Mouse (Mus musculus) MEL (cell line): ENCODE measurements at regions not wholly inside any gene's neighbourhood (a gene's known extent, or its start where the extent isn't known, plus 50 kb on each side); places are given as distances from the start of the nearest gene placed in this dataset.

Experiments
- DNase-seq: peaks from one replicate; pipeline ENCODE4 v3.0.0; 2011; ENCODE audit warnings: low read depth, low spot score
- H3K27ac ChIP-seq: 2 replicates; pipeline ENCODE4 v1.5.1; 2012; ENCODE audit warnings: low read depth, mild to moderate bottlenecking, control low read depth, low read length, moderate library complexity; ENCODE audit not compliant: control insufficient read depth
- H3K27me3 ChIP-seq, 2 experiments: fragments of 150-350 bp in 1 of 2; sonication (generic) in 1 of 2; 2 replicates each; pipeline ENCODE4 v1.6.1; 2012; ENCODE audit warnings: low read length in 2 of 2, mild to moderate bottlenecking in 2 of 2, improper control_type of control experiment in 1 of 2, moderate library complexity in 1 of 2; ENCODE audit not compliant: insufficient read depth in 2 of 2, control insufficient read depth in 1 of 2
- H3K36me3 ChIP-seq, 2 experiments: 2 replicates each; pipeline ENCODE4 v1.6.1; 2012 to 2014; ENCODE audit warnings: low read length in 2 of 2, improper control_type of control experiment in 1 of 2, inconsistent platforms in 1 of 2, mild to moderate bottlenecking in 1 of 2; ENCODE audit not compliant: insufficient read depth in 2 of 2, control insufficient read depth in 1 of 2
- H3K4me1 ChIP-seq, 2 experiments: fragments of 150-350 bp in 1 of 2; sonication (generic) in 1 of 2; 2 replicates each; pipeline ENCODE4 v1.6.1; 2012; ENCODE audit warnings: low read length in 2 of 2, improper control_type of control experiment in 1 of 2, mild to moderate bottlenecking in 1 of 2; ENCODE audit not compliant: insufficient read depth in 2 of 2, control insufficient read depth in 1 of 2
- H3K4me3 ChIP-seq, 2 experiments: fragments of 150-350 bp in 1 of 2; sonication (generic) in 1 of 2; 2 replicates each; pipeline ENCODE4 v1.5.1; 2012; ENCODE audit warnings: low read depth in 2 of 2, low read length in 2 of 2, mild to moderate bottlenecking in 2 of 2, moderate library complexity in 2 of 2, control low read depth in 1 of 2, improper control_type of control experiment in 1 of 2; ENCODE audit not compliant: control insufficient read depth in 1 of 2, insufficient read depth in 1 of 2
- H3K79me2 ChIP-seq: 2 replicates; pipeline ENCODE4 v1.6.1; 2012; ENCODE audit warnings: mild to moderate bottlenecking, low read length, moderate library complexity; ENCODE audit not compliant: control insufficient read depth, poor library complexity, insufficient read depth
- H3K9ac ChIP-seq: 2 replicates; pipeline ENCODE4 v1.6.1; 2012; ENCODE audit warnings: low read depth, mild to moderate bottlenecking, control low read depth, low read length, moderate library complexity; ENCODE audit not compliant: control insufficient read depth, poor library complexity, severe bottlenecking
- H3K9me3 ChIP-seq: fragments of 150-350 bp; sonication (generic); replicated peaks from 2 replicates; pipeline ENCODE4 v1.6.1; 2012; ENCODE audit warnings: mild to moderate bottlenecking, low read length, improper control_type of control experiment, moderate library complexity; ENCODE audit not compliant: insufficient read depth
- BHLHE40 ChIP-seq: IDR thresholded peaks from 2 replicates; pipeline ENCODE4 v1.6.1; 2012; ENCODE audit warnings: low read depth, mild to moderate bottlenecking, inconsistent platforms, low read length, improper control_type of control experiment, borderline replicate concordance
- CHD1 ChIP-seq: IDR thresholded peaks from 2 replicates; pipeline ENCODE4 v1.6.1; 2012; ENCODE audit warnings: low read depth, mild to moderate bottlenecking, inconsistent platforms, low read length, improper control_type of control experiment
- E2F4 ChIP-seq: IDR thresholded peaks from 2 replicates; pipeline ENCODE4 v1.6.1; 2011; ENCODE audit warnings: low read depth, low read length, improper control_type of control experiment, borderline replicate concordance
- EP300 ChIP-seq, 2 experiments: IDR thresholded peaks; 2 replicates each; pipeline ENCODE4 v1.6.1; 2011; ENCODE audit warnings: improper control_type of control experiment in 2 of 2, low read length in 2 of 2, low read depth in 1 of 2, mild to moderate bottlenecking in 1 of 2
- GABPA ChIP-seq: IDR thresholded peaks from 2 replicates; pipeline ENCODE4 v1.6.1; 2012; ENCODE audit warnings: low read depth, mild to moderate bottlenecking, inconsistent platforms, low read length, improper control_type of control experiment, moderate library complexity
- MAZ ChIP-seq: IDR thresholded peaks from 2 replicates; pipeline ENCODE4 v1.6.1; 2012; ENCODE audit warnings: low read depth, mild to moderate bottlenecking, inconsistent platforms, low read length, improper control_type of control experiment
- NELFE ChIP-seq: IDR thresholded peaks from 2 replicates; pipeline ENCODE4 v1.6.1; 2011; ENCODE audit warnings: low read depth, low read length, improper control_type of control experiment
- POLR2A ChIP-seq, 2 experiments: IDR thresholded peaks; 2 replicates each; pipeline ENCODE4 v1.6.1; 2011 to 2012; ENCODE audit warnings: low read length in 2 of 2, mild to moderate bottlenecking in 2 of 2, control low read depth in 1 of 2, improper control_type of control experiment in 1 of 2, low read depth in 1 of 2, moderate library complexity in 1 of 2; ENCODE audit not compliant: control insufficient read depth in 1 of 2, insufficient read depth in 1 of 2, poor library complexity in 1 of 2
- POLR2AphosphoS2 ChIP-seq: IDR thresholded peaks from 2 replicates; pipeline ENCODE4 v1.6.1; 2011; ENCODE audit warnings: low read length, improper control_type of control experiment
- RAD21 ChIP-seq: IDR thresholded peaks from 2 replicates; pipeline ENCODE4 v1.6.1; 2011; ENCODE audit warnings: mild to moderate bottlenecking, low read depth, low read length, improper control_type of control experiment
- RCOR1 ChIP-seq: IDR thresholded peaks from 2 replicates; pipeline ENCODE4 v1.6.1; 2012; ENCODE audit warnings: low read depth, mild to moderate bottlenecking, inconsistent platforms, low read length, improper control_type of control experiment
- SIN3A ChIP-seq: IDR thresholded peaks from 2 replicates; pipeline ENCODE4 v1.6.1; 2012; ENCODE audit warnings: low read length, improper control_type of control experiment, inconsistent platforms
- SMC3 ChIP-seq: IDR thresholded peaks from 2 replicates; pipeline ENCODE4 v1.6.1; 2011; ENCODE audit warnings: low read depth, low read length, improper control_type of control experiment
- TAL1 ChIP-seq: IDR thresholded peaks from 2 replicates; pipeline ENCODE4 v1.6.1; 2012; ENCODE audit warnings: mild to moderate bottlenecking, inconsistent platforms, low read length, moderate library complexity, mixed read lengths
- USF1 ChIP-seq: IDR thresholded peaks from 2 replicates; pipeline ENCODE4 v1.6.1; 2014; ENCODE audit warnings: low read depth, mild to moderate bottlenecking, inconsistent platforms, low read length, improper control_type of control experiment, moderate library complexity
- ZKSCAN1 ChIP-seq: IDR thresholded peaks from 2 replicates; pipeline ENCODE4 v1.6.1; 2012; ENCODE audit warnings: low read depth, mild to moderate bottlenecking, inconsistent platforms, low read length, improper control_type of control experiment, moderate library complexity

DNA sequence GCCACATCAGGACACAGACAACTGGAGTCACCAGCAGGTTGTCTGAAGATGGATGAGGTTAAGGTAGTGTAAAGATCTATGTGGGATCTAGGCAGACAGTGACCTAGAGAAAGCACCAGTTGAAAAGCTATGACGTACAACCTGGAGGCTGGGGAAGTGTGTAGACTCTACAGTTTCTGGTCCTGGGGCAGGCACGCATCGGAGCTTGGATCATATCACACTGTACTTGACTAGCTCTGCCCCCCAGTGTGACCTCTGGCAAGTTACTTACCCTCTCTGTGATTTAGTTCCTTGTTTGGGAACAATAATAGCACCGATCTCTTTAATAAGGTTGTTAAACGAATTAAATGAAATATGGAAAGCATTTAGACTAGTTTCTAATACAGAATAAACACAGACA lies 75.5 kb downstream of the Gm12689 start:
- TF ChIP-seq MAZ (no peak), SMC3 (no peak), ZKSCAN1 (no peak), CHD1 (no peak)
- Histone ChIP-seq H3K27ac (no peak overlapping the region), H3K9ac (no peak overlapping the region), H3K79me2 (no peaks in the 10 kb centered on the region), H3K27me3 (no peaks in the 10 kb centered on the region), H3K4me1 (no peaks in the 10 kb centered on the region), H3K9me3 (no peaks in the 10 kb centered on the region), H3K36me3 (no peaks in the 10 kb centered on the region), H3K4me3 (no peak overlapping the region)
- no peak for DNase-seq

DNA sequence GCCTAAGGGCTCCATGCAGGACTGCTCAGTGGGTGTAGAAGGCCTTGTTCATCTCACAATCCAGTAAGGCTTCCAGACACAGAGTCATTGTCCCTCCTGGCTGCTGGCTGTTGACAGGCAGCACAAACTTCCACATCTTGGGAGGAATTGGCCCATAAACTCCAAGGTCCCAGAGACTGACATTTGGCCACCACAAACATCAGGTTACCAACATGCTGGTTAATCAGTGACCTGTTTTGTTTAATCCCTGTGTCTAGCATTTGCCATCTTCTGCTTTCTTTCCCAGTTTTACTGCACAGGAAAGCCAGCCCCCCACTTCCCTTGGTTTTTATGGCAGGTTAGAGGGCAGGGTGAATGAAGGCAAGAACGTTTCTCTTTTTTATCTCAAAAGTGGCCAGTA lies 80.5 kb downstream of the Gm12689 start:
- DNase-seq, result no peak
- Histone ChIP-seq H3K4me3 (no peak overlapping the region), H3K9ac (no peak overlapping the region), H3K79me2 (no peaks in the 10 kb centered on the region), H3K9me3 (no peaks in the 10 kb centered on the region), H3K36me3 (no peaks in the 10 kb centered on the region), H3K4me1 (no peaks in the 10 kb centered on the region), H3K27ac (no peak overlapping the region), H3K27me3 (no peaks in the 10 kb centered on the region)
- no peak for TF ChIP-seq E2F4
- TF ChIP-seq USF1, result no peak
- TF ChIP-seq BHLHE40, result no peak
- no peak for TF ChIP-seq SMC3
- no peak for TF ChIP-seq NELFE
- no peak for TF ChIP-seq POLR2A (IDR thresholded peaks at IDR 0.05; ENCODE audit: control insufficient read depth in 1 of 2, insufficient read depth in 1 of 2, low read depth in 1 of 2, low read length in 2 of 2, poor library complexity in 1 of 2)
- TF ChIP-seq RAD21, result no peak
- TF ChIP-seq RCOR1, result no peak
- TF ChIP-seq POLR2AphosphoS2, result no peak

DNA sequence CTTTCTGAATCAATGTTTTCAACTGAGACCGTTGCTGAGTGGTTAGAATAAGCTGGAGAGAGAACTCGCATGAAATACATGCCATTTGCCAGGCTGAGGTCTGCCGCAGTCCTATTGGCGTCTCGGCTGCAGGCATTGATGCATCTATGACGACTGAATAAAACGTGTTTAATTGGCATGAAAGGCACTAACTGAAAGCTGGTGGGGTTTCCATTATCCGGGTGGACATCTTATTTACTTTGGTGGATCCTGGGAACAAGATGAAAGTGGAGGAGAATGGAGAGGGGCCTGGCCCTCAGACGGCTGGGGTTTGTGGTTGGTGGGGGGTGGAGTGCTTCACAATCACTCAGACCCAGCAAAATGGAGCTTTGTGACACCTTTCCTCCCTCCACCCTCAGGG lies 81.2 kb downstream of the Gm12689 start:
- no peak for DNase-seq
- no peak for TF ChIP-seq TAL1
- TF ChIP-seq GABPA, result no peak
- no peak for TF ChIP-seq ZKSCAN1
- TF ChIP-seq SIN3A, result no peak
- no peak for TF ChIP-seq EP300 (IDR thresholded peaks at IDR 0.05; ENCODE audit: low read depth in 1 of 2, low read length in 2 of 2)
- no peak for TF ChIP-seq USF1
- no peak overlapping the region for H3K9ac ChIP-seq
- H3K4me1 ChIP-seq, result no peaks in the 10 kb centered on the region
- no peaks in the 10 kb centered on the region for H3K9me3 ChIP-seq
- no peak overlapping the region for H3K4me3 ChIP-seq
- H3K36me3 ChIP-seq, result no peaks in the 10 kb centered on the region
- H3K27ac ChIP-seq, result no peak overlapping the region
- H3K27me3 ChIP-seq, result no peaks in the 10 kb centered on the region
- H3K79me2 ChIP-seq, result no peaks in the 10 kb centered on the region
